Mouse (Mus musculus) spleen, adult 2 months (tissue): ENCODE measurements at regions not wholly inside any gene's neighbourhood (a gene's known extent, or its start where the extent isn't known, plus 50 kb on each side); places are given as distances from the start of the nearest gene placed in this dataset.

Source experiments
- DNase-seq, 2 experiments: peaks; one replicate each; pipeline versions ENCODE4 v3.0.0 to v3.0.0-alpha.2; 2012 to 2021; ENCODE audit warnings: low spot score in 2 of 2, low read depth in 1 of 2
- H3K27ac ChIP-seq: fragments of 200-500 bp; 2 replicates; pipeline ENCODE4 v1.5.1; 2012; ENCODE audit warnings: low read length, inconsistent platforms; ENCODE audit not compliant: insufficient read depth
- H3K27me3 ChIP-seq: fragments of 200-500 bp; 2 replicates; pipeline ENCODE4 v1.6.1; 2012; ENCODE audit warnings: mild to moderate bottlenecking, moderate library complexity, low read length, inconsistent platforms; ENCODE audit not compliant: control insufficient read depth, insufficient read depth
- H3K36me3 ChIP-seq: fragments of 200-500 bp; 2 replicates; pipeline ENCODE4 v1.6.1; 2012; ENCODE audit warnings: mild to moderate bottlenecking, low read length, inconsistent platforms; ENCODE audit not compliant: control insufficient read depth, insufficient read depth
- H3K4me1 ChIP-seq: fragments of 200-500 bp; 2 replicates; pipeline ENCODE4 v1.6.1; 2011; ENCODE audit warnings: inconsistent platforms; ENCODE audit not compliant: control insufficient read depth, insufficient read depth, insufficient read length
- H3K4me3 ChIP-seq: fragments of 200-500 bp; 2 replicates; pipeline ENCODE4 v1.5.1; 2011; ENCODE audit warnings: mild to moderate bottlenecking, inconsistent platforms; ENCODE audit not compliant: insufficient read depth, insufficient read length; ENCODE audit errors: extremely low read depth
- CTCF ChIP-seq: fragments of 200-500 bp; IDR thresholded peaks from 2 replicates; pipeline ENCODE4 v1.5.1; 2011; ENCODE audit warnings: mild to moderate bottlenecking, inconsistent platforms; ENCODE audit not compliant: insufficient read depth, insufficient read length, insufficient replicate concordance; ENCODE audit errors: extremely low read depth
- POLR2A ChIP-seq: fragments of 200-500 bp; IDR thresholded peaks from 2 replicates; pipeline ENCODE4 v1.6.1; 2011; ENCODE audit warnings: low read depth, low read length, inconsistent platforms
- WGBS: fragments of 180-500 bp; shearing (Covaris S2); methylation state at CpG from one replicate; pipeline ENCODE4 v1.1.7; 2018; 5-methylcytosine and 5-hydroxymethylcytosine counted together

DNA sequence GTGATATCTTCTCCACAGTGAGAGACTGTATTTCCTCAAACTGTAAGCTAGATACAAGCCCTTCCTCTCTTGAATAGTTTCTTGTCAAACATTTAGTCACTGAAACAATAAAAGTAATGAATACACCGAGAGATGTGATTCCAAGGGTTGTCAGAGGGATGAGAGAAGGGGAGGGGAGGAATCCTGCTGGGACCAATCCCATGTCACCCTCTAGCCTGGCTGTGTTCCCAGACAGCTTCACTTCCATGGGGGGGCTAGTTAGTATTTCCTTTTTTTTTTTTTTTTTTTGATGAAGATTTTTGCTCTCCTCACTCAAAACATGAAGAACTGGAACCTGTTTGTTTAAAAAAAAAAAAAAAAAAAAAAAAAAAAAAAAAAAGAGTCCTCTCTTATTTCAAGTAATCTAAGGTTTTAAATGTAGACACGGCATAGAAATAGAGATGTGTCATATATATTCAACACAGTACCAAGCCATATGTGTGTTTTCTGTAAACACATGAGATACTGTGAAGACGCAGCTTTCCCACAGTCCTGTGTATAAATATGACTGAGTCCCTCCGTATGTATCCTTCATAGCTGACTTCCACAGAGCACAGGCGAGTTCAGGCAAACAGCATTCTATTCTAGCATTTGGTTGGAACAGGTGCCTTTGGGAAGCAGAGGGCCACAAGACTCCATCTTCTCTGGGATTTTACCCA is 51.9 kb upstream of the Agap1 start:
- Histone ChIP-seq H3K4me1 (no peaks in the 10 kb centered on the region), H3K4me3 (no peak overlapping the region), H3K27me3 (no peaks in the 10 kb centered on the region), H3K36me3 (no peaks in the 10 kb centered on the region), H3K27ac (no peak overlapping the region)
- 72% methylated on average over 5 of the region's 5 CpGs for WGBS
- no peak for DNase-seq
- TF ChIP-seq POLR2A (no peak), CTCF (no peak)

DNA sequence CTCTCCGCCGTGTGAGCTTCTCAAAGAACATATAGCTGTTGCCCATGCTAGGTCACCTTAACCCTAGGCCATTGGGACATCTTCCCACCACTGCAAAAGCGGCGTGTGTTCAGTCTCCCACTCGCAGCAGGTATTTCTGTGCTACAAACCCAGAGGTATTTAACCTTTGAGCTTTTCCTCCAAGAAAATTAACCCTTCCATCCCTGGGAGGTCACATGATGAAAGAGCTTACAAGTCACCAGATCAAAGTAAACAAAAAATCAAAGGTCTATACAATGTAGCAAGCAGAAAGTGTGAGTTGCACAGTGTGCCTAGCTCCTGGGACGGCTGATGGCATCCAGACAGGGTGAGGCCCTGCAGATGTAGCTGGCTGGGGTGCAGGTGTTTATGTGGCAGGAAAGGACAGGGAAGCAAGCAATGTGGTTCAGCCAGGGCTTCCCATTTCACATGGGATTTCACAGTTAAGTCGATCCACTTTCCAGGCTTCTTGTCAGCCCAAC is 51.0 kb upstream of the Agap1 start:
- H3K36me3 ChIP-seq: no peaks in the 10 kb centered on the region
- WGBS: 92% methylated on average over 7 of the region's 7 CpGs
- no peaks in the 10 kb centered on the region for H3K4me1 ChIP-seq
- no peak overlapping the region for H3K4me3 ChIP-seq
- no peak overlapping the region for H3K27ac ChIP-seq
- no peak for DNase-seq
- no peaks in the 10 kb centered on the region for H3K27me3 ChIP-seq
- TF ChIP-seq CTCF: no peak
